Mouse (Mus musculus) CD4-positive helper T cell, adult 2 months (primary cell): ENCODE data around the gene Slc24a2.

Experiments
- DNase-seq: peaks from one replicate; pipeline ENCODE4 v3.0.0-alpha.2; 2012; ENCODE audit warnings: low read depth, missing footprints, low spot score

The Slc24a2 gene

GRCm38 (mm10) chr4:87047131-87047530 is 183.1 kb downstream of the Slc24a2 start:
- DNase-seq = no peak

GRCm38 (mm10) chr4:87043296-87043695 is 187.0 kb downstream of the Slc24a2 start:
- no peak for DNase-seq

- no peak for DNase-seq
Measured at GRCm38 (mm10) chr4:87041412-87041997, 188.8 kb downstream of the Slc24a2 start.

GRCm38 (mm10) chr4:87037592-87037991 is 192.7 kb downstream of the Slc24a2 start:
- DNase-seq = no peak

- DNase-seq = no peak
Measured at GRCm38 (mm10) chr4:87036507-87036906, 193.8 kb downstream of the Slc24a2 start.

- DNase-seq = no peak
Measured at GRCm38 (mm10) chr4:87035701-87036100, 194.6 kb downstream of the Slc24a2 start.

GRCm38 (mm10) chr4:87032632-87033031 is 197.6 kb downstream of the Slc24a2 start:
- no peak for DNase-seq

GRCm38 (mm10) chr4:87031076-87031475 is 199.2 kb downstream of the Slc24a2 start:
- DNase-seq = no peak

GRCm38 (mm10) chr4:87026311-87027151 is 203.7 kb downstream of the Slc24a2 start:
- no peak for DNase-seq

- no peak for DNase-seq
Measured at GRCm38 (mm10) chr4:87024556-87024955, 205.7 kb downstream of the Slc24a2 start.

GRCm38 (mm10) chr4:87021542-87021941 is 208.7 kb downstream of the Slc24a2 start:
- DNase-seq = no peak

- DNase-seq = no peak
Measured at GRCm38 (mm10) chr4:87019486-87020105, 210.7 kb downstream of the Slc24a2 start.

- DNase-seq = no peak
Measured at GRCm38 (mm10) chr4:87018073-87018997, 211.9 kb downstream of the Slc24a2 start.

- no peak for DNase-seq
Measured at GRCm38 (mm10) chr4:87017464-87017863, 212.8 kb downstream of the Slc24a2 start.

GRCm38 (mm10) chr4:87015746-87016145 is 214.5 kb downstream of the Slc24a2 start:
- DNase-seq = no peak

GRCm38 (mm10) chr4:87013721-87014620 is 216.3 kb downstream of the Slc24a2 start:
- no peak for DNase-seq

GRCm38 (mm10) chr4:86992470-86992869 is 237.8 kb downstream of the Slc24a2 start:
- DNase-seq = no peak

GRCm38 (mm10) chr4:86989301-86989700 is 241.0 kb downstream of the Slc24a2 start:
- no peak for DNase-seq

GRCm38 (mm10) chr4:86987846-86988245 is 242.4 kb downstream of the Slc24a2 start:
- DNase-seq = no peak

GRCm38 (mm10) chr4:86977272-86977671 is 253.0 kb downstream of the Slc24a2 start:
- no peak for DNase-seq
